Mouse (Mus musculus) brain, embryonic 14.5 days (tissue): ENCODE data around the gene Gmppb. TPM values are rescaled to one million over a fixed set of nuclear protein-coding genes. Genes with fewer than 3 reads are reported as not detected.

Experiments
- DNase-seq: peaks from one replicate; pipeline ENCODE4 v3.0.0-alpha.2; 2011; ENCODE audit warnings: low read depth
- CTCF ChIP-seq: fragments of 200-500 bp; IDR thresholded peaks from 2 replicates; pipeline ENCODE4 v1.5.1; 2012; ENCODE audit warnings: inconsistent platforms, mild to moderate bottlenecking, moderate library complexity, borderline replicate concordance; ENCODE audit not compliant: insufficient read depth, insufficient read length; ENCODE audit errors: extremely low read depth
- POLR2A ChIP-seq: fragments of 200-500 bp; IDR thresholded peaks from 2 replicates; pipeline ENCODE4 v1.6.1; 2012; ENCODE audit warnings: mild to moderate bottlenecking, inconsistent platforms, borderline replicate concordance; ENCODE audit not compliant: poor library complexity, insufficient read depth, insufficient read length, severe bottlenecking; ENCODE audit errors: extremely low read depth
- polyA plus RNA-seq: library from polyadenylated mRNA; depleted of rRNA; stranded (reverse); fragments of >200 nt; gene quantifications from 2 replicates; pipeline ENCODE4 v1.2.3, GENCODE M21; 2012

The Gmppb gene
- polyA plus RNA-seq, 1 experiment = 15.7 TPM

DNA sequence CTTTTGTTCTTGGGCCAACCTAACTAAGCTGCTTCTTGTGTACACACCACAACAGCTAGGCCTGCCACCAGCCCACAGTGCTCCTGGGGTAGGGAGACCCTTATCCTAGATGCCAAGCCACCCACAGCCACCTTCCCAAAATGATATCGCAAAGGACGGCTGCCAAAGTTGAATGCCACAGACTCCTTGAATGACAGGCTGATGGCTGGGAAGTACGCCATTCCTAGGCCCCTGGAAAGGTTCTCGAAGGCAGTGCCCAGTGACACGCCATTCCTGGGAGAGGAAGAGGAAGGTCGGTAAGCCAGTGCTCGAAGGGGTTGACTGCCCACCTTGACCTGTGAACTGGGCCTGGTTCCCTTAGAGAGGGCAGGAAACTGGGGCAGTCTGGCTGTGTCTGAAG is 20.5 kb downstream of the Gmppb start:
- TF ChIP-seq POLR2A = no peak
- TF ChIP-seq CTCF = no peak
- DNase-seq = no peak

GRCm38 (mm10) chr9:108071801-108072200 is 22.8 kb downstream of the Gmppb start:
- DNase-seq = no peak
- TF ChIP-seq CTCF (no peak), POLR2A (no peak)

DNA sequence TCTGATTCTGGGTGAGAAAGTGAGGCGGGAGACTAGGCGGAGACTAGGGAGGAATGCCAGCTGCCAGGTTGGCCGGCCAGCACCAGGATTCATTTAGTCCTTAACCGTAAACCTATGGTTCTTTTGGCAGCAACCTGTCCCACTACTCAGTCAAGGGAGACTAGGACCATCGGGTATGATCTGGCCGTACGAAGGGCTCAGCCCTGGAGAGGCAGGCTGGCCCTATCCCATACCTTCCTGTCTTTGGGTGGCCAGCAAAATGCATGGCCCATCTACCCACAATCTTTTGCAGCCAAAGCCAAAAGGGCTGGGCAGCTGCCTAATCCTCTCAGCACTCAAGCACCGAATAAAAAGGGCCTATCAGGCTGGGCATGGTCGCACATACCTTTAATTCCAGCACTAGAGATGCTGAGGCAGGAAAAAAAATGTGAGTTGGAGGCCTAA is 23.5 kb downstream of the Gmppb start:
- peak; percentile 40 for DNase-seq
- TF ChIP-seq POLR2A = no peak
- no peak for TF ChIP-seq CTCF

DNA sequence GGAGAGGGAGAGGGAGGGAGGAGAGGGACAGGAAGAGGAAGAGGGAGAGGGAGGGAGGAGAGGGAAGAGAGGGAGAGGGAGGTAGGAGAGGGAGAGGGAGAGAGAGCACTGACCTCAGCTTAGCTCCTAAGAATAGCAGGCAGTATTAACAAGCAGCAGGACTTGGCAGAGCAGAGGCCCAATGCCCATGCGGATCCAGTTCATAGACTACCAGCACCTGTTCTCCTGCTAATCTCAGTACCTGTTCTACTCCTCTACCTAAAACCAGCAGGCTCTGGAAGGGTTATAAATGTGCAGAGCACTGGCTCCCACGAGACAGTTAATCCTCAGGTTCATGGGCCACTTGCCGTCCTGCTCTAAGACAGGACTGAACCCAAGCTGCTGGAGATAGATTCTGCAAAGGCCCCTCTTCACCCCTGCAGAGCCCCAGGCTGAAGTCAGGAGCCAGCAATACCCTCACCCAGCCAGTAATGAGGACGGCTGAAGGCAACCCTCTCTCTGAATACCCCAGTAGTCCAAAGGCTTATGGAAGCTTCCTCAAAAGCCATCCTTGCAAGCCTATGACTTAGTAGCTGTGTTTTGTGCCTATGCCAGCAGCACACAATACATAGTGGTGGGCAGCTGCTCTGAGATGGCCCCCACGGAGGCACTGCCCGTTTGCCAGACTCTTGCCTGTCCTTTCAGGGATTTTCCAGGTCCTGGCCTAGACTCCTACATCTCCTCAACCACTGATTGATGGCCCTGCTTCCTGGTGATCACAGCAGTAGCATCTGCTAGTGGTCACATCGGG is 24.3 kb downstream of the Gmppb start:
- DNase-seq = peak; percentile 21
- no peak for TF ChIP-seq CTCF

- TF ChIP-seq CTCF (no peak), POLR2A (no peak)
- DNase-seq = no peak
Observed at GRCm38 (mm10) chr9:108080168-108080567, 31.1 kb downstream of the Gmppb start, which contains the start of gene Mst1. Mst1 (plus strand) TSS chr9:108080436.

GRCm38 (mm10) chr9:108082549-108082948 is 33.5 kb downstream of the Gmppb start:
- DNase-seq = no peak
- no peak for TF ChIP-seq POLR2A
- no peak for TF ChIP-seq CTCF

GRCm38 (mm10) chr9:108082988-108083431 is 34.0 kb downstream of the Gmppb start, which contains the start of gene Rnf123:
Rnf123 (minus strand) TSS chr9:108083346.
- no peak for DNase-seq
- no peak for TF ChIP-seq POLR2A
- TF ChIP-seq CTCF = no peak

- no peak for TF ChIP-seq CTCF
- no peak for TF ChIP-seq POLR2A
- no peak for DNase-seq
Observed at GRCm38 (mm10) chr9:108083561-108083960, 34.5 kb downstream of the Gmppb start.

- DNase-seq = no peak
- TF ChIP-seq POLR2A (no peak), CTCF (no peak)
Observed at GRCm38 (mm10) chr9:108085261-108085660, 36.2 kb downstream of the Gmppb start.

- no peak for DNase-seq
- no peak for TF ChIP-seq CTCF
- TF ChIP-seq POLR2A = no peak
Observed at GRCm38 (mm10) chr9:108090611-108091120, 41.6 kb downstream of the Gmppb start.

GRCm38 (mm10) chr9:108093586-108093985 is 44.5 kb downstream of the Gmppb start:
- TF ChIP-seq CTCF = no peak
- TF ChIP-seq POLR2A = no peak
- DNase-seq = no peak
